Mouse (Mus musculus): ENCODE results near the gene Cpe.

Gene Cpe

DNA sequence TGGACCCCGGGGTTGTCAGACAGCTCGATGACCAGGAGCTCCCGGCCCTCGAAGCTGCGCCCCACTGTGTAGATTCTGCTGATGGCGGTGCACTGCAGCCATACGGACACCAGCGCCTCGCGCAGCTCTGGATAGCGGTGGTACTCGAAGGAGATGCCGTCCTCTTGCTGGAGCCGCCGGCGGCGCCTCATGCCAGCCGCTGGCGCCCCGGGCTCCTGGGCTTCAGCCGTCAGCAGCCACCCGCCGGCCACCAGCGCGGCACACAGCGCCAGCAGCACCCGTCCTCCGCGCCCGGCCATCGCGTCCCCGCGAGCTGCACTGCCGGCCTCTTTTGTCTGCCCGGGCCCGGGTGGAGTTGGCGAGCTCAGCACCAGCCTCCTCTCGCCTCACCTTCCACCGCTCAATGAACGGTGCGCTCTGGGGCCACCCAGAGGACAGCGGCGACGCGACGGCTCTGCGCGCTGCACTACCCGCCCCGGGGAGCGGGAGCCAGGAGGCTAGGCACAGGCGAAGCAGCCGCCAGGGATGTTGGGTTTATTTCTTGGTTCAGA is at the start of gene Cpe:
Cpe (minus strand) TSS at position 404 of the 551 bp plus-strand sequence.
- peak; percentile 93 to 97 for DNase-seq (ENCODE audit: inconsistent age in 2 of 2, low spot score in 1 of 2)

DNA sequence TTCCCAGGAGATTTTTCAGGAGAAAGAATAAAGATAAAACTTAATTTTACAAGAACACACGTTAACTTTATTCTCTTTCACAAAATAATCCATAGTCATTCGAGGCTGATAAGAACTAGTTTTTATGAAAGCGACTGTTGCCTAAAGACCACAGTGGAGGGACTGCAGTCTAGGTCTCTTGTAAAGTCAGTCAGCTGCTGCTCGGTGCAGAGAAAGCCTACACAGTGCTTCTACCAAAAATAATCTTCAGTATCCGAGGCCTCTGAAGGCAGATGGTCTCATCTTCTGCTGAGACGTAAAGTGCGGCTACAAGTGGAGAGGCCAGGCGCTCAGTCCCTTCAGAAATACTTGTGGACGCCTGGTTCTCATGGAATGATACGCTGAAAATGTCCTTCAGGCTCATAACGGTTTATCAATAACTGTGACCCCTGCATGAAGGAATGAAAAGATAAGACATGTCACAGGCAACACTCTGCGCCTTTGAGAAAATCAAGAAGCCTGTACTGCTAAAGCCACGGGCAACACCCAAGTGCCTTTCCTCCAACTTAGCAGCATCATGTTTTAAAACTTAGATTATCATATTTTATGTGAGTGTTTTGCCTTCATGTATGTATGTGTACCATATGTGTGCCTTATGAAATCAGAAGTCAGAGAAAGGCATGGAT is 47.8 kb upstream of the Cpe start:
- no peak for DNase-seq (ENCODE audit: inconsistent age in 2 of 2, low spot score in 1 of 2)

DNA sequence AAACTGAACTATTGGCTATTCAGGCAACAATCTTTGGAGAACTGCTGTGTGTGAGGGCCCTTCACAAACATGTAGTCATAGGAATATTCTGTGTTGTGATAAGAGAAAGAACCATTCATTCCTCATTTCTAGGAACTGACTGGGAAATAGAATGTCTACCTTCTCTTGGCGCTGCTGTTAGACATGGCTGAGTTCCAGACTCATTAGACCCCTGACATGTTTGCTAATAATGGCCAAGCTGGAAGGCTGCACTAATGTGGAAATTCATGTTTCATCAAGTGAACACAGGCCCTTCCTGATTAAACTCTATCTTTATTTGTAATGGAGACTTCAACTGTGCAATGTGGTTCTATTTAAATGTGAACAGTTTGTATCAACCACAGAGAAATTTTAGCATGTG is 46.1 kb upstream of the Cpe start:
- DNase-seq (ENCODE audit: inconsistent age in 2 of 2, low spot score in 1 of 2), result no peak

DNA sequence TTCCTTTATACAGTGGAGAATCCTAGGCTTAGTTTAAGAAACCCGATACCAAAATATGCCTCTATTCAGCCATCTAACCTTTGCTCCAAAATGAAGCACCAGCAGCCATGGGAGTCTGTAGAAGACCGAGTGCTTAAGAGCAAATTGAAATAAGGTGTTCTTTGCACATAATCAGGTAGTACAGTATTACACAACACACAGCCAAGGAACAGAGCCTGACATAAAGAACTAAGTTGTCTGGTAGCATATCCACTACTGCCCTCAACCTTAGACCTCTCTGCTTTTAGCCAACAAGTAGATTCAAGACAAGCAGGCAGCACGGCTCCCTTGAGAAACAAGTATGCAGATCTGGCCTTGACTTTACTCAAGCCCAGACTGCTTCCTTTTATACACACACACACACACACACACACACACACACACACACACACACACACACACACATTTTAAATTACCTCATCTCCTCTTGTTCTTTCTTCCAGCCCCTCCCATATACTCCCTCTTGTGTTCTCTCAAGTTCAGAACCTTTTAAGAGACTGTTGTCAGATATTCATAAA is 44.0 kb upstream of the Cpe start:
- peak in 1 of 2 experiments; percentile 64 for DNase-seq (ENCODE audit: inconsistent age in 2 of 2, low spot score in 1 of 2)

DNA sequence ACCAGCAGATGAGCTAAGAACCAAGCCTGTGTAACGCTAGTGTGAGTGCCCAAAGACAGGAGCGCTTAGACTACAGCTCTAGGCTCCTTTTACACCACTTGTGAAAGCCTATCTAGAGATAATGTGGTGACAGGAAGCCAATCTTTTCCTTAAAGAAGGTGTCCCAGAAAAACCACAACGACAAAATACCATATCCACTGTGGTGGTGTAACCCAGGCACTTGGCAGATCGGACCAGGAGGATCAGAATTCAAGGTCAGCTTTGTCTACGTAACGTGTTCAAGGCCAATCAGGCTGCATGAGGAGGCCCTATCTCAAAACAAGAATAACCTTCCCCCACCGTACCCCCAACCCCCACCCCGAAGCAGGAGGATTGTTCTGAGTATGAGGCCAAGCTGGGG is 42.3 kb upstream of the Cpe start:
- DNase-seq (ENCODE audit: inconsistent age in 2 of 2, low spot score in 1 of 2), result peak; percentile 49 to 83

DNA sequence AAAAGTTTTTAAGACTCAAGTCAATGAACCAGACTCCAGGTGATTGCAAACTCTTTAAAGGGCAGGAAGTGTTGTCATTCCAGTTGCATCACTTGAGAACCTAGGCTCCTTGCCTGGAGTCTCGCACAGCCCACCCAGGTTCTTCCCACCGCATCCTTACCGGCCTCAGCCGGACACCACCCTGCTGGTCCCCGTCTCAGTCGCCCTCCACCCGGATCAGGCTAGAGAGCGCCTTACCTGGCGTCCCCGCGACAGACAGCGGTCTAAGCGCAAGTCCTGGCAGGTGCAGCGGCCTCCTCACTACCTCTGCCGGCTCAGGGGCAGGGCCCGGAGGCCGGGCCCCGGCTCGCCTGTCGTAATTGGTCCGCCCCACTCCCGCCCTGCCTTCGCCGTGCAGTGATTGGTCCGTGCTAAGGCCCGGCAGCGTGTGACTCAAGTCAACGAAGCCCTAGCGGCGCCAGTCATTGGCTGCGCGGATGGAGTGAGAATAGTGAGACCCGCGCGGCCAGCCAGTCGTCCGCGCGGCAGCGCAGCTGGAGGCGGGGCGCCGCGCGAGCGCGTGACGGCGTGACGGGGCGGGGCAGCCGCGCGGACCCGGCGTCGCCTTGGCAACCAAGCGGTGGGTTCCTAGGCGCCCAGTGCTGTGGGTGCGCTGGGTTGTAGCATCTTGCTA is 40.6 kb upstream of the Cpe start, which contains the start of gene Msmo1:
Msmo1 (minus strand) TSS at position 522 of the 673 bp plus-strand sequence.
- DNase-seq (ENCODE audit: inconsistent age in 2 of 2, low spot score in 1 of 2), result peak; percentile 98 to 99

DNA sequence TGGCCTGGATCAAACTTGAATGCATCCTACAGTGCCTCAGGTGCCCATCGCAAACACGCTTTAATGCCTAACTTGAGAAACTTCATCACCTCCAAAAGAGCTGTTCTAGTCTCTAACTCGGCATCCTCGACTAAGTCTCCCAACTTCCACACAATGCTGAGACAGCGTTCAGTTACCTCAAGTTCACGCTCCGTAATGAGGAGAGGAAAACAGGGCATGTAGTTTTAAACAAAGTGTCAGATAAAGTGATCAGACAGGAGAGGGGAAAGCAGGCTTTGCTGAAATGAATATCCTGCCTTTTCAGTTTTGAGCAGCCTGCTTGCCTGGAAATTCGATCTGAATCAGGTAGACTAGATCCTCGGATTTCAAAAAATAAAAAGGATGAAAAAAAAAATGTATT is 39.7 kb upstream of the Cpe start:
- DNase-seq (ENCODE audit: inconsistent age in 2 of 2, low spot score in 1 of 2), result peak in 1 of 2 experiments; percentile 63

DNA sequence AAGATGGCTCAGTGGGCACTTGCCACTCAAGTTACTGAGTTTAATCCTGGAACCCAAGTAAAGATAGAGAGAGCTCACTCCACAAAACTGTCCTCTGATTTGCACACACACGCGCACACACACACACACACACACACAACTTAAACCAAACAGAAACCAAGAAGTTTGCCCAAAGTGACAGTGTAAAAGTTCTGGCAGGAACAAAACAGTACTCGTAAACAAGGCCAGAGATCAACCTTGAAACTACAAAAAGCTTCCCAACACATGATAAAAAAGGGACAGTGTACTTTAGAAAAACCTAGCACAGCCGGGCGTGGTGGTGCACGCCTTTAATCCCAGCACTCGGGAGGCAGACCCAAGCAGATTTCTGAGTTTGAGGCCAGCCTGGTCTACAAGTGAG is 35.3 kb upstream of the Cpe start:
- peak in 1 of 2 experiments; percentile 69 for DNase-seq (ENCODE audit: inconsistent age in 2 of 2, low spot score in 1 of 2)

DNA sequence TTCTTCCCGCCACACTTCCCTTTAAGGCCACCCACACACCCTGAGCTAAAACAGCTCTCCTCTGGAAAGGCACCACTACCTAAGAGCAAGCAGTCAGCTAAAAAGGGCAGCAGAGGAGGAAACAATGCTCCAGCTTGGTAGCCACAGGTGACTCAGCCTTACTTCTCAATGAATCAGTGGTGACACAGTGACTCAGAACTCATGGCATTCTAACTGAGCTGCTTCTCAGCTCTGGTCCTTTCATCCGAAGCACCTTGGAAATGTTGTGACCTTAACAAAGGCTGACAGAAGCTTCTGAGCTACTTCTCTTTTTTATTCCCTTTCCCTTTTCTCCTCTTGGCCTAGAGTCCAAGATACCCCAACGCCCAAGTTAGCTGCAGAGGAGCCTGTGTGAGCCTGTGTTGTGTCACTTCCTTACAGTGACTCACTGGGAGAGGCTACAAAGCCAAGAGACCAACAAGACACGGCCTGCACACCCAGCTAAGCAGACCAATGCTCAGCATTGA is 33.4 kb upstream of the Cpe start:
- peak; percentile 75 to 92 for DNase-seq (ENCODE audit: inconsistent age in 2 of 2, low spot score in 1 of 2)

DNA sequence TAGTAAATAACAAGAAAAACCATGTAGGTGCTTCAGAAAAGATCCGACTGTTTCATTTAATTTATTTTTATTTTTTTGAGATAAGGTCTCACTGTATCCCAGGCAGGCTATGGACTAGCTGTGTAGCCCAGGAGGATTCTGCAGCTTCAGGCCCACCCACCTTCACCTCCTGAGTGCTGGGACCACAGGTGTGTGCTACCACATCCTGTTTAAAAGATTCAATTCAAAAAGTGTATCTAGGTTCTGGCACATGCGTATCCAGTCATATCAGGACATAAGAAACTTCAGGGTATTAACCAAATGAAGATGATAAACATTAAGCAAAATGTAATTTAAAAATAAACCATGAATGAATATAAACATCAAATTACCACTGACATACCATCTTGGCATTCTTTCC is 30.4 kb upstream of the Cpe start:
- DNase-seq (ENCODE audit: inconsistent age in 2 of 2, low spot score in 1 of 2), result no peak

DNA sequence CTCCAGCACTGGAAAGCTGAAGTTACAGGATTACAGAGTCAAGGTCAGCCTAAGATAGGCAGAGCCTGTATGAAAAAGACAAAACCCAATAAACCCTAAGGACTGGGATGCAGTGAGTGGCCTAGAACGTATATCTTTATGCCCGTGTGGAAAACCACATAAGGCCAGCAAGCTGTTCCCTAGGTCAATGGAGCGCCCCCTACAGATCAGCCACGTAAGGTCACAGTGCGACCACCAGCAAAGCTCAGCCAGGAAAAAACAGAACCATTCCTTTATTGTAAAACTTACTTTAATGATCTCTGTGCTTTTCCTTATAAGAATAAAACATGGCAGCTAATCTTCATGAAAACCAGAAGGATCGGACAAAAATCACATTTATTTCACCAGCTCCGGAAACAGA is 25.0 kb upstream of the Cpe start:
- DNase-seq (ENCODE audit: inconsistent age in 2 of 2, low spot score in 1 of 2), result no peak

DNA sequence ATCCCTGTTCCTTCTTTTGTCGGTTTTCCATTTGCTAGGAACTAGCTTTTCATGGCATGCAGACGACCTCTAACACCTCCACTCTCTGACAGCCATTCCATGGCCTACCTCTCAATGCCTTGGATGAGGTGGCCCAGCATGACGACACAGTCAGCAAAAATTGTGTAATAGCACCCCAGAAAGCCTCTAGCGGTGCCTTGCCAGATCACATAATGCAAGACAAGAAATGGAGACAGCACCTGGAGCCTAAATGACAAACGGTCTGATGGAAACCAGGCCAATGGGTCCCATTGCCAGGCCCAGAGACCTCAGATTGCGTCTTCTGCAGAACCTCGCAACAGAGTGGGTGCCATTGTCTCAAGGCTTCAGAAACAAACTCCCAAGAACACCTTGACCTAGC is 19.6 kb upstream of the Cpe start:
- DNase-seq (ENCODE audit: inconsistent age in 2 of 2, low spot score in 1 of 2), result peak in 1 of 2 experiments; percentile 70

DNA sequence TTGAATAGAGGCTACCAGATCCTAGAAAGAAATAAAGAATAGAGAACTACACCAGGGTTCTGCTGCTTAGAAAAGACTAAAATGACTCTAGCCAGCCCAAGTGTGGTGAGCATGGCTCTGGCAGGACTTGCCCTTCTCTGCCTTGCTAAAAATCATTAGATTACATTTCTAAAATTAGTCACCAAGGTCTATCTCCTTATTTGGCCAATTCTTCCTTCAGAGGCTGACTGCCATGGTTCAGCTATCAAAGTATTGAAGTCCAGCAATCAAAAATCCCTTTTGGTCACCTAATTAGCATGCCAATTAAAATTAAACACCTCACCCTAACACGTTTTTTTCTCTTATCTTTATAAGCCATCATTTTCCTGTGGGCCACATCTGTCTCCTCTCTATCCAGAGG is 18.7 kb upstream of the Cpe start:
- peak in 1 of 2 experiments; percentile 52 for DNase-seq (ENCODE audit: inconsistent age in 2 of 2, low spot score in 1 of 2)

DNA sequence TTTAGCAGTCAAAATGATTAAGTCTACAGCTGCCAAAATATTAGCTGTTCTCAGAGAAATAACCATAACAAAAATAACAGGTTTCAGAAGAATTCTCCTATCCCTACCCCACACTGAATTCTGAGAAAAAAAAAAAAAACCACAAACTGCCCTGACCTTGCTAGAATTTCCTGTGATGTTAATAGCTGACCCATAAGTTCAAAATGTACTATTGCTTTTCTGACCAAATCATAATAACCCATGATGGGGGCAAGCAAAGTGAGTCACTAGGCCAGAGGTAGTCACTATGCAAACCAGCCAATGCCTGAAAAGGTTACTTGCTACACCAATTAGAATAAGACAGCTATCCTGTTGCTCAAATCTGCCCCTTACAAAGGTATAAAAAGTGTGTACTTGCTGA is 14.6 kb upstream of the Cpe start:
- peak in 1 of 2 experiments; percentile 45 for DNase-seq (ENCODE audit: inconsistent age in 2 of 2, low spot score in 1 of 2)

DNA sequence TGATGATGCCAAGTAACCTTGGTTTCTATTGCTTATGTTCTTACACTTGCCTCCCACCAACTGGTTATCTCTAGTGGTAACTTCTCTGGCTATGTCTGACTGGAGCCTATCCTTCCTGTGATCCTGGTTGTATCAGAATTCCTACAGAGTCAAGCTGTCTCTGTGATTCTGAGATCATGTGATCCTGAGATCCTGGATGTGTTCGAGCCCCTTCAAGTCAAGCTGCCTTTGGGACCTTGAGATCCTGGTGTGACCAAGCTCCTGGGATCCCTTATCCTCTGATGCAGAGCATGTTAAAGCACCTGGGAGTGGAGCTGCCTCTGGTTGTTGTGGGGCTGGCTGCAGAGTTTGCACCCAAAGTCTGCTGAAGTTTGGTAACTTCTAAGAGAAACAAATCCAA is 10.3 kb upstream of the Cpe start:
- DNase-seq (ENCODE audit: inconsistent age in 2 of 2, low spot score in 1 of 2), result no peak

DNA sequence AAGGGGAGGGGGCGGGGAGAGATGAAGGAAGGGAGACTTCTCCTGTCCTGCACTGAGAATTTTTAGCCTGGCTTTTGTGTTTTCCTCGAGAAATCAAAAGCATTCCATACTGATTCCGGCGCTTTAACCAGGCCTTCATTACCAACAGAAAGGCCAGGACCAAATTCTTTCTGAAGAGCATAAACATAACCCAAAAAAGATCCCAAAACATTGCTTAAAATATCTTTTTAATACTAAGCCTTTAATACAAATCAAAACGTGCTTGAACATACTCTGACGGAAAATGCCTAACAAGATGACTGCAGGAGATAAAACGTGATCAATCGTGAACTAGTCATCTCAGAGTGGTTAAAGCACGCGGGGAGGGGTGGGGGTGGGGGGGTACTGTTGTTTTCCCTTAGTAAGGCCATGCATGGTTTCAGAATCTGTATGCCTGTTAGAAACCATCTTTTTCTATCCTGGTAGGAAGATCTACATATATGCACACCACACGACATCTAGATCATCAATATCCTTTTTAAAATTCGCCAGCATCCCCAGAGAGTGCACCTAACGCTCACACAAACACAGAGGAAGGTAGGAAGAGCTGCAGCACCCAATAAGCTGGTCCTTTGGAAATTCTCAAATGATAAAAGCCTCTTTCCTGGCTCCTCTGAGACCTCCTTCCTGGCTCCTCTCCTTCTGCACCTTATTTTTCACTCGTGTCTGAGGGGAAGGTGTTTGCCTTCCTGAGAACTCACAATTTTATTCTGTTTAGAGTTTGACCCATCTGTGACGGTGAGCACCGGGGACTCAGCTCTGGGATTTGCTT is 1.1 kb downstream of the Cpe start:
- peak in 1 of 2 experiments; percentile 74 for DNase-seq (ENCODE audit: inconsistent age in 2 of 2, low spot score in 1 of 2)

DNA sequence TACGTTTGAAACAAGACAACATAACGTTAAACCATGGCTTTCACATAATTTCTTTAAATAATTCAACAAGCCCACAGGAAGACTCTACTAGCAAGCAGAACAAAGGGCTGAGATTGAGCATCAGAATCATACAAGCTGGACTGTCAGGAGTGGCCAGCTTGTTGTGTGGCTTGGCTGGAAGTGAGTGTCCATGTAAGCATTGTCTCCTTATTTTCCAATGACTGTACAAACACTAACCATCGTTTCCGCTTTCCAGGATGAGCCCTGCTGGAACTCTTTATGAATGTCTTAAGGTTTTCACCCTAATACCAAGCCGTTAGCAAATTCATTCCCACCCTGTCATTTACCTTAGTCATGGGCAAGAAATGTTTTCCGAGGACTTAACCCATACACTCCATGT is 2.0 kb downstream of the Cpe start:
- DNase-seq (ENCODE audit: inconsistent age in 2 of 2, low spot score in 1 of 2), result peak in 1 of 2 experiments; percentile 70

DNA sequence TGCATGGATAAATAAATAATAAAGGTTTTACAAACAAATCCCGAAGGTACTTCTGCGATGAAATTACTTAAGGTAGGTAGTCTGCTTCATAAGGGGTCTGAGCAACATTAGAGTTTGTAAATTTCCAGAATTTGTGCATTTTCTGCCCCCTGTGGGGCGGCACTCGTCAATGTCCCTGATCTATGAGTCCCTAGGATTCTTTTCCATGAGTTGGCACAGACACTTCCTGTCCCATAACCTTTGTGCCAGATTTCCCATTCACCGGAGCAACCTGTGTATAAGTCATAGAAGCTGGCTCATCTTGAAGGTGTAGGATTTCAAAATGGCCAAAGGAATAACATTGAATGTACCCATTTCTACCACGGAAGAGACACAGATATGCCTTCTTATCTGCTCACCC is 2.5 kb downstream of the Cpe start:
- DNase-seq (ENCODE audit: inconsistent age in 2 of 2, low spot score in 1 of 2), result peak; percentile 30 to 80

DNA sequence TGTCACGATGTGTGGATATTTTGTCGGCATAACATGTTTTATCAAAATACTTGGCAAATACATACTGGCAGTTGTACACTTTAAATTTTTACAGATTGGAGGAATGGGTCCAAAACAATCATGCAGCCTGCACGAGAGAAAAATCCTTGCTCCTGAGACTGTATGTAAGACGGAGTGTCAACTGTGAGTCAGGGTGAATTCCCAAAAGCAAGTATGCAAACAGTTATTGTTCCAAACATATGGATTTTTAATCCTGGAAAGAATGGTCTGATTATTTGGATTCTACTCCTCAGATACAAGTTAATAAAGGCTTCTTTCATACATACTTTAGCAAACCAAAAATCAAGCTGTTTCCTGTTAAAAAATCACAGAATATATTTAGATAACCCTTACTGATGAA is 4.1 kb downstream of the Cpe start:
- no peak for DNase-seq (ENCODE audit: inconsistent age in 2 of 2, low spot score in 1 of 2)

DNA sequence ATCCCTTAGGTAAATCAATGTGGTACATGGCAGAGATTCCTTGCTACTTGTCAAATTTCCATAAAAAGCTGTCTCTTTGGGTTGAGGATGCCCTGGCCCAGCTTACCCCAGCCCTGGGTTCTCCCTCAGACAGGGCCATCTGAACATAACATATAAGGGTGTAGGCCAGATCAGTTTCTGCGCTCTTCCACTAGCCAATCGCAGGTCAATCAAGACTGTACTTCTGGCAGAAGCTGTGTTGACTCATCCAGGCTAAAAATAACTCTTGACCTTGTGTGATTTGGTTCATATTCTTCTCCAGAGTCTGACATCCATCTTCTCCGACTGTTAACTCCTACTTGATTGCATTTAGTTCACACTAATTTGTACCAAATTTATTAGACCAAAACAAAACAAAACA is 4.7 kb downstream of the Cpe start:
- DNase-seq (ENCODE audit: inconsistent age in 2 of 2, low spot score in 1 of 2), result peak; percentile 34 to 76

DNA sequence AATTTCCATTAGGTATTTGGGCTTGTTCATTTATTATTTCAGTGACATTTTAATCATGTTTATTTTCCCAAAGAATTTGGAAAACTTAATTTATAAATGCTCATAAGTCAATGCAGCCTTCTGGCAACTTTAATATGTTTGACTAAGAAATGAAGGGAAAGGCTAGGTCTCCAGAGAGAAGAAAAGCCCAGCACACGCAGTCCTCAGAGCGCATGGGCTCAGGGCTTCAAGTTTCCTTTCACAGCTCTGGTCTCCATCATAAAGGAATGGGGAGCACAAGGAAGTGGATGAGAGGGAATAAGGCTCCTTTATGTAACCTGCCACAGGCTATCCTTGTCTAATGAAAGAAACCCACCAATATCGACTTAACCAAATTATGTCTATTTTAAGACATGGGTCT is 10.4 kb downstream of the Cpe start:
- DNase-seq (ENCODE audit: inconsistent age in 2 of 2, low spot score in 1 of 2), result no peak
